Mouse (Mus musculus) lung, postnatal 0 days (tissue): ENCODE measurements around the gene Ccdc155.

Experiments used
- CTCF ChIP-seq: IDR thresholded peaks from 2 replicates; pipeline ENCODE4 v1.5.1; 2016; ENCODE audit warnings: antibody characterized with exemption, mild to moderate bottlenecking
- EP300 ChIP-seq: IDR thresholded peaks from 2 replicates; pipeline ENCODE4 v1.6.1; 2016; ENCODE audit warnings: antibody characterized with exemption, mild to moderate bottlenecking, control low read depth

GRCm38 (mm10) chr7:45237747-45238699 is 33.3 kb upstream of the Ccdc155 start:
- TF ChIP-seq CTCF (no peak), EP300 (no peak)
